Mouse (Mus musculus): Measurements from ENCODE around the gene Tenm3. TPM values are rescaled to one million over a fixed set of nuclear protein-coding genes. Genes with fewer than 3 reads are reported as not detected.

The Tenm3 gene
- total and polyA plus RNA-seq, 2 experiments from 2014 or later: 25.0 to 160 TPM

- no peaks in the 10 kb centered on the region for H3K27me3 ChIP-seq (ENCODE audit: insufficient read depth, low read length)
- ATAC-seq (ENCODE audit: low FRiP score) (no peak), DNase-seq (ENCODE audit: low spot score) (no peak)
- H3K4me3 ChIP-seq (ENCODE audit: low read depth, low read length): no peak overlapping the region
- WGBS: 85% methylated on average over 7 of the region's 7 CpGs
- no peak for TF ChIP-seq CTCF (IDR thresholded peaks at IDR 0.05)
- H3K9me3 ChIP-seq (ENCODE audit: low read length): no peaks in the 10 kb centered on the region
- no peak overlapping the region for H3K4me2 ChIP-seq (ENCODE audit: low read depth, low read length, poor library complexity, severe bottlenecking)
- no peaks in the 10 kb centered on the region for H3K36me3 ChIP-seq (ENCODE audit: insufficient read depth, low read length)
- no peak overlapping the region for H3K9ac ChIP-seq (replicated peaks; ENCODE audit: low read length, poor library complexity, severe bottlenecking)
- no peaks in the 10 kb centered on the region for H3K4me1 ChIP-seq (ENCODE audit: insufficient read depth, low read length)
- H3K27ac ChIP-seq (ENCODE audit: low read depth, low read length): no peak overlapping the region
Measured at GRCm38 (mm10) chr8:48722318-48722717, 121.4 kb downstream of the Tenm3 start.

- 92% methylated on average over 12 of the region's 12 CpGs for WGBS
- no peaks in the 10 kb centered on the region for H3K27me3 ChIP-seq (ENCODE audit: insufficient read depth, low read length)
- H3K4me3 ChIP-seq (ENCODE audit: low read depth, low read length): no peak overlapping the region
- ATAC-seq (ENCODE audit: low FRiP score): no peak
- no peak for DNase-seq (ENCODE audit: low spot score)
- H3K36me3 ChIP-seq (ENCODE audit: insufficient read depth, low read length): no peaks in the 10 kb centered on the region
- H3K4me1 ChIP-seq (ENCODE audit: insufficient read depth, low read length): no peaks in the 10 kb centered on the region
- no peak overlapping the region for H3K4me2 ChIP-seq (ENCODE audit: low read depth, low read length, poor library complexity, severe bottlenecking)
- no peak for TF ChIP-seq CTCF (IDR thresholded peaks at IDR 0.05)
- no peaks in the 10 kb centered on the region for H3K9me3 ChIP-seq (ENCODE audit: low read length)
- H3K9ac ChIP-seq (replicated peaks; ENCODE audit: low read length, poor library complexity, severe bottlenecking): no peak overlapping the region
- no peak overlapping the region for H3K27ac ChIP-seq (ENCODE audit: low read depth, low read length)
Measured at GRCm38 (mm10) chr8:48721376-48721775, 122.4 kb downstream of the Tenm3 start.

DNA sequence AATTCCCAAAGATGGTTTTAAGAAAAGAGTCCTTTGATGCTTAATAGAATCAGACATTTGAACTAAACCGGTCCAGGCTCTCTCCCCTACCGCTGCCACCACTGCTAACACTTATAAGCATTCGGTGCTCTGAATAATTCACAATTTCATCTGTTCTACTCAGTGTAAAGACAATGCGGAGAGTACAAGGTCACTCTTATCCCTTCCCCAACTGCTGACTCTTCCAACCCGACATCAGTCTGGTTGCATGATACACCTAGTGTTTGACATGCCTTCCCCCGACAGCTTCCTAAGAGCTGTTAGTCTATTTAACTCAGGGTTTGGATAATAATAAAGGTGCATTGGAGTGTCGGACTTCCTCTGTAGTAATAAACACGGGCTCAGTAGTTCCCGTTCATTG, 128.1 kb downstream of the Tenm3 start:
- Histone ChIP-seq H3K4me3 (ENCODE audit: low read depth, low read length) (no peak overlapping the region), H3K4me1 (ENCODE audit: insufficient read depth, low read length) (no peaks in the 10 kb centered on the region), H3K9me3 (ENCODE audit: low read length) (no peaks in the 10 kb centered on the region), H3K27ac (ENCODE audit: low read depth, low read length) (no peak overlapping the region), H3K27me3 (ENCODE audit: insufficient read depth, low read length) (no peaks in the 10 kb centered on the region), H3K4me2 (ENCODE audit: low read depth, low read length, poor library complexity, severe bottlenecking) (no peak overlapping the region), H3K36me3 (ENCODE audit: insufficient read depth, low read length) (no peaks in the 10 kb centered on the region), H3K9ac (replicated peaks; ENCODE audit: low read length, poor library complexity, severe bottlenecking) (no peak overlapping the region)
- DNase-seq (ENCODE audit: low spot score) (no peak), ATAC-seq (ENCODE audit: low FRiP score) (no peak)
- 48% methylated on average over 9 of the region's 9 CpGs for WGBS
- TF ChIP-seq CTCF (IDR thresholded peaks at IDR 0.05): no peak

- Histone ChIP-seq H3K4me1 (ENCODE audit: insufficient read depth, low read length) (peaks cover 1% of the 10 kb centered on the region; the same call in 1 of the 2 replicates), H3K27me3 (ENCODE audit: insufficient read depth, low read length) (no peaks in the 10 kb centered on the region), H3K4me3 (ENCODE audit: low read depth, low read length) (no peak overlapping the region), H3K36me3 (ENCODE audit: insufficient read depth, low read length) (no peaks in the 10 kb centered on the region), H3K4me2 (ENCODE audit: low read depth, low read length, poor library complexity, severe bottlenecking) (no peak overlapping the region), H3K9me3 (ENCODE audit: low read length) (no peaks in the 10 kb centered on the region), H3K27ac (ENCODE audit: low read depth, low read length) (no peak overlapping the region), H3K9ac (replicated peaks; ENCODE audit: low read length, poor library complexity, severe bottlenecking) (no peak overlapping the region)
- no peak for DNase-seq (ENCODE audit: low spot score)
- WGBS: 76% methylated on average over 6 of the region's 6 CpGs
- TF ChIP-seq CTCF (IDR thresholded peaks at IDR 0.05): no peak
- ATAC-seq (ENCODE audit: low FRiP score): no peak
Measured at GRCm38 (mm10) chr8:48706666-48707065, 137.1 kb downstream of the Tenm3 start.

GRCm38 (mm10) chr8:48704885-48705515, 138.8 kb downstream of the Tenm3 start:
- Histone ChIP-seq H3K27me3 (ENCODE audit: insufficient read depth, low read length) (no peaks in the 10 kb centered on the region), H3K9ac (replicated peaks; ENCODE audit: low read length, poor library complexity, severe bottlenecking) (no peak overlapping the region), H3K36me3 (ENCODE audit: insufficient read depth, low read length) (no peaks in the 10 kb centered on the region), H3K4me1 (ENCODE audit: insufficient read depth, low read length) (peaks cover 4% of the 10 kb centered on the region; the same call in 1 of the 2 replicates), H3K9me3 (ENCODE audit: low read length) (no peaks in the 10 kb centered on the region), H3K27ac (ENCODE audit: low read depth, low read length) (no peak overlapping the region), H3K4me3 (ENCODE audit: low read depth, low read length) (no peak overlapping the region), H3K4me2 (ENCODE audit: low read depth, low read length, poor library complexity, severe bottlenecking) (no peak overlapping the region)
- WGBS: 91% methylated on average over 10 of the region's 10 CpGs
- no peak for ATAC-seq (ENCODE audit: low FRiP score)
- no peak for TF ChIP-seq CTCF (IDR thresholded peaks at IDR 0.05)
- DNase-seq (ENCODE audit: low spot score): no peak

DNA sequence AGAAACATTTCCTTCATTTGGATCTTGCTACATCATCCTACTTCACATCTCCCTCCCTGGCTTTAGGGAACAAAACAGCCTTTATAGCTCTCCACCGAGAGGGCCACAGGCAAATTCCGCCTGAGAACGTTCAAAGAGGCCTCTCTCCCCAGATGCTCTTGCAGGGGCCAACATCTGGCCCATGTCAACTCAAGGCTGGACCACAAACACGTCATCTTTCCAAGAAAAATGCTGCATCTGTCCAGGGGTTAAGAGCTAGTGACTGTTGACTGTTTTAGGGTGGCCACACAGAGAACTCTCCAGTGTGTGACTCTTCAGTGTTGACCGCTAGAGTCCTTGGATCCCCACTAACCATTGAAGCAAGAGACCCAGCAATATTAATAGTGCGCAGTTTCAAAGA, 139.3 kb downstream of the Tenm3 start:
- ATAC-seq (ENCODE audit: low FRiP score) (no peak), DNase-seq (ENCODE audit: low spot score) (no peak)
- Histone ChIP-seq H3K27ac (ENCODE audit: low read depth, low read length) (no peak overlapping the region), H3K4me2 (ENCODE audit: low read depth, low read length, poor library complexity, severe bottlenecking) (no peak overlapping the region), H3K27me3 (ENCODE audit: insufficient read depth, low read length) (no peaks in the 10 kb centered on the region), H3K9ac (replicated peaks; ENCODE audit: low read length, poor library complexity, severe bottlenecking) (no peak overlapping the region), H3K36me3 (ENCODE audit: insufficient read depth, low read length) (no peaks in the 10 kb centered on the region), H3K4me3 (ENCODE audit: low read depth, low read length) (no peak overlapping the region), H3K9me3 (ENCODE audit: low read length) (no peaks in the 10 kb centered on the region), H3K4me1 (ENCODE audit: insufficient read depth, low read length) (peaks cover 4% of the 10 kb centered on the region; the same call in 1 of the 2 replicates)
- TF ChIP-seq CTCF (IDR thresholded peaks at IDR 0.05): no peak
- 88% methylated on average over 6 of the region's 6 CpGs for WGBS
